Comparison of ENCODE assay signal across 21 mouse cellular contexts in the genomic region with DNA sequence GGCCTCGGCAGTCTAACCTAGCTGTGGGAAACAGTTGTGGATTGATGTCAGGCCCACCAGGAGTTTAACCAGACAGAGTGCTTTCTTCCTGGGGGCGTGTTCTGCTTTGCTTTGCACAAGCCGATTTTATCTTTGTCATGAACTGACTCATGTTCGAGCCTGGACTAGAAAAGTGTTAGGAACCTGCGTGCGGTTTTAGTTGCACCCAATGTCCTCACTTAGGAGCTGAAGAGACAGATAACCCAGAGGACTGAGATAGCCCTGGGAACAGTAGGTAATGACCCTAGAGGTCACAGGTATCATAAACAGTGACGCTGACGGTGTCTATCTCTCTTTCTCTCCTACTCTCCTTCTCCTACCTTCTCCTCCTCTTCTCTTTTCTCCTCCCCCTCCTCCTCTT. TPM values are rescaled to one million over a fixed set of nuclear protein-coding genes. Genes with fewer than 3 reads are reported as not detected.
DNase-seq lines count a peak whose midpoint lies in the region; ATAC-seq lines count a peak whose summit lies in the region.
"Had no signal": no experiment of that assay in that cellular context is flagged by ENCODE, and none has a peak within 500 bp of the region (broad histone marks: within the 10 kb centered on the region; RNA-seq: fewer than 3 reads in every experiment).

No protein-coding gene starts in this region.

- WGBS in liver, embryonic 11.5 days = 54% methylated on average over 8 of the region's 8 CpGs
- 44% methylated on average over 8 of the region's 8 CpGs for WGBS in liver, embryonic 15.5 days (ENCODE audit: insufficient replicate concordance)
- WGBS in hindbrain, embryonic 11.5 days = 76% methylated on average over 8 of the region's 8 CpGs
- WGBS in limb, embryonic 10.5 days = 82% methylated on average over 8 of the region's 8 CpGs

- no peak overlapping the region for H3K27ac ChIP-seq in liver, embryonic 11.5 days (ENCODE audit: low read depth, low read length)
- H3K27ac ChIP-seq in liver, embryonic 15.5 days (replicated peaks) = peak overlapping the region; percentile 83
- H3K27ac ChIP-seq in hindbrain, embryonic 11.5 days (ENCODE audit: low read depth, low read length) = no peak overlapping the region
- no peak overlapping the region for H3K27ac ChIP-seq in limb, embryonic 10.5 days
- H3K27ac ChIP-seq: heart, embryonic 10.5 days; intestine, embryonic 15.5 days; left cerebral cortex, adult 2 months; neural tube, embryonic 12.5 days had no signal

- DNase-seq in liver, embryonic 11.5 days (ENCODE audit: low spot score) = no peak
- DNase-seq in liver (no peak), MEL-GATA-1-ER (ENCODE audit: extremely low read depth, low read depth) (peak; percentile 36)
- DNase-seq in CD4-positive helper T cell, adult 2 months (ENCODE audit: low read depth, low spot score) = peak; percentile 16
- no peak for DNase-seq in hindbrain, embryonic 11.5 days (ENCODE audit: low spot score)
- DNase-seq in frontal cortex, postnatal 14 days (ENCODE audit: low spot score in 2 of 2) = no peak
- DNase-seq in limb, embryonic 10.5 days (ENCODE audit: low spot score) = no peak
- DNase-seq: adrenal gland, postnatal 25 days; cerebellum, adult 11 months; cerebellum, postnatal 10 days; kidney, adult 8-10 months; kidney, postnatal 10 days; lung, adult 2 months; retina, postnatal 1 day; right cerebral cortex, postnatal 25 days; thymus, postnatal 14 days had no signal

- H3K4me1 ChIP-seq in liver, embryonic 11.5 days (replicated peaks; ENCODE audit: control insufficient read depth, insufficient read depth, low read length) = peaks cover 9% of the 10 kb centered on the region
- peaks cover 33% of the 10 kb centered on the region for H3K4me1 ChIP-seq in liver, embryonic 15.5 days (replicated peaks)
- H3K4me1 ChIP-seq in hindbrain, embryonic 11.5 days (replicated peaks; ENCODE audit: control insufficient read depth, insufficient read depth, low read length) = no peaks in the 10 kb centered on the region
- H3K4me1 ChIP-seq in limb, embryonic 10.5 days = peaks cover 12% of the 10 kb centered on the region; the same call in 1 of the 2 replicates
- H3K4me1 ChIP-seq: intestine, embryonic 15.5 days; neural tube, embryonic 12.5 days had no signal

- no peaks in the 10 kb centered on the region for H3K36me3 ChIP-seq in liver, embryonic 11.5 days (ENCODE audit: control insufficient read depth, insufficient read depth, low read length)
- H3K36me3 ChIP-seq in liver, embryonic 15.5 days (replicated peaks) = no peaks in the 10 kb centered on the region
- H3K36me3 ChIP-seq in hindbrain, embryonic 11.5 days (ENCODE audit: control insufficient read depth, insufficient read depth, low read length) = peaks cover 15% of the 10 kb centered on the region
- no peaks in the 10 kb centered on the region for H3K36me3 ChIP-seq in limb, embryonic 10.5 days
- H3K36me3 ChIP-seq: heart, embryonic 10.5 days; intestine, embryonic 15.5 days had no signal

- H3K9me3 ChIP-seq in liver, embryonic 11.5 days (ENCODE audit: control insufficient read depth, low read length) = no peaks in the 10 kb centered on the region
- no peaks in the 10 kb centered on the region for H3K9me3 ChIP-seq in liver, embryonic 15.5 days (replicated peaks)
- no peaks in the 10 kb centered on the region for H3K9me3 ChIP-seq in hindbrain, embryonic 11.5 days (ENCODE audit: control insufficient read depth, low read length)
- H3K9me3 ChIP-seq in limb, embryonic 10.5 days (replicated peaks) = no peaks in the 10 kb centered on the region
- H3K9me3 ChIP-seq: heart, embryonic 10.5 days; intestine, embryonic 15.5 days; neural tube, embryonic 12.5 days had no signal

- no peak; the same call in 1 of the 2 replicates for ATAC-seq in liver, embryonic 11.5 days (replicated peaks; ENCODE audit: low FRiP score)
- ATAC-seq in liver, embryonic 15.5 days (ENCODE audit: insufficient read depth) = peak; percentile 47
- ATAC-seq in hindbrain, embryonic 11.5 days (ENCODE audit: low FRiP score) = no peak
- ATAC-seq: intestine, embryonic 15.5 days had no signal

- peak overlapping the region; percentile 37; the same call in 1 of the 2 replicates for H3K4me2 ChIP-seq in liver, embryonic 11.5 days
- peak overlapping the region; percentile 61 for H3K4me2 ChIP-seq in liver, embryonic 15.5 days
- H3K4me2 ChIP-seq in hindbrain, embryonic 11.5 days (replicated peaks; ENCODE audit: low read depth, low read length) = no peak overlapping the region
- H3K4me2 ChIP-seq: intestine, embryonic 15.5 days; neural tube, embryonic 12.5 days had no signal

- no peak overlapping the region for H3K4me3 ChIP-seq in liver, embryonic 11.5 days (ENCODE audit: low read depth, low read length)
- H3K4me3 ChIP-seq in liver, embryonic 15.5 days (replicated peaks) = peak overlapping the region; percentile 29; the same call in 1 of the 2 replicates
- no peak overlapping the region for H3K4me3 ChIP-seq in hindbrain, embryonic 11.5 days (ENCODE audit: low read depth, low read length)
- no peak overlapping the region for H3K4me3 ChIP-seq in limb, embryonic 10.5 days
- H3K4me3 ChIP-seq: heart, embryonic 10.5 days; intestine, embryonic 15.5 days; left cerebral cortex, adult 2 months; neural tube, embryonic 12.5 days had no signal

- H3K9ac ChIP-seq in liver, embryonic 11.5 days (ENCODE audit: low read depth, low read length) = no peak overlapping the region
- peak overlapping the region; percentile 33; the same call in 1 of the 2 replicates for H3K9ac ChIP-seq in liver, embryonic 15.5 days
- no peak overlapping the region for H3K9ac ChIP-seq in hindbrain, embryonic 11.5 days (ENCODE audit: low read depth, low read length)
- H3K9ac ChIP-seq: intestine, embryonic 15.5 days had no signal

- H3K27me3 ChIP-seq in liver, embryonic 11.5 days (replicated peaks; ENCODE audit: control insufficient read depth, insufficient read depth, low read length) = no peaks in the 10 kb centered on the region; the same call in 1 of the 2 replicates
- peaks cover 24% of the 10 kb centered on the region; the same call in 1 of the 2 replicates for H3K27me3 ChIP-seq in liver, embryonic 15.5 days
- H3K27me3 ChIP-seq in hindbrain, embryonic 11.5 days (ENCODE audit: control insufficient read depth, insufficient read depth, low read length) = no peaks in the 10 kb centered on the region
- H3K27me3 ChIP-seq in limb, embryonic 10.5 days (ENCODE audit: low read depth, poor library complexity, severe bottlenecking) = no peaks in the 10 kb centered on the region
- H3K27me3 ChIP-seq: intestine, embryonic 15.5 days; neural tube, embryonic 12.5 days had no signal

RNA-seq across cellular contexts. Expression of a gene that starts 16.5 kb away (rescaled TPM):
- polyA plus RNA-seq in liver, embryonic 11.5 days (2014; fragmentation: Nextera tagmentation; extraction: Ambion mirVana) = 7.1 and 7.9 TPM in 2 replicates
- polyA plus RNA-seq in liver, embryonic 15.5 days (2015; fragmentation: Nextera tagmentation; extraction: Ambion mirVana) = 2.9 and 3.2 TPM in 2 replicates
- 34.1 and 38.2 TPM in 2 replicates for polyA plus RNA-seq in hindbrain, embryonic 11.5 days (2014; fragmentation: Nextera tagmentation; extraction: Ambion mirVana)
- polyA plus RNA-seq in limb, embryonic 10.5 days (2016; fragmentation: Nextera tagmentation; extraction: Ambion mirVana) = 12.2 and 17.0 TPM in 2 replicates

Comparison
In these comparisons a context has a peak if more than half of its experiments do, and no peak if none do; other contexts are left out.
1. DNase-seq: peak in CD4-positive helper T cell, adult 2 months (single experiment) and MEL-GATA-1-ER (single experiment); none in liver, embryonic 11.5 days (single experiment), liver (single experiment), hindbrain, embryonic 11.5 days (single experiment), frontal cortex, postnatal 14 days (0 of 2) and limb, embryonic 10.5 days (single experiment).